Mouse (Mus musculus) liver, adult (tissue): ENCODE results near the gene Tex2.
A peak's percentile ranks its signal among the peaks of the same experiment; 100 is the strongest.

Experiments used
- GATA4 ChIP-seq: IDR thresholded peaks from 2 replicates; pipeline ENCODE4 v1.6.1; 2014; ENCODE audit warnings: mild to moderate bottlenecking, low read length; ENCODE audit not compliant: insufficient replicate concordance

Gene Tex2

DNA sequence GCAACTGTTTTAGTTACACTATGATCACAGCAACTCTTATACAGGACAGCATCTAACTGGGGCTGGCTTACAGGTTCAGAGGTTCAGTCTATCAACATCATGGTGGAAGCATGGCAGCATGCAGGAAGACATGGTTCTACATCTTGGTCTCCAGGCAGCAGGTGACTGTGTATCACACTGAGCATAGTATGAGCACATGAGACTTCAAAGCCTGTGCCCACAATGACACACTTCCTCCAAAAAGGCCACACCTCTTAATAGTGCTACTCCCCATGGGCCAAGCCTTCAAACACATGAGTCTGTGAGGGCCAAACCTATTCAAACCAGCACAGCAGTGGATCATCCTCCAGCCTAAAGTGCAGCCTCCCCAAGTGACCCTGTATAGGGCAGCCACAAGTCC lies 70.8 kb downstream of the Tex2 start:
- no peak for TF ChIP-seq GATA4

DNA sequence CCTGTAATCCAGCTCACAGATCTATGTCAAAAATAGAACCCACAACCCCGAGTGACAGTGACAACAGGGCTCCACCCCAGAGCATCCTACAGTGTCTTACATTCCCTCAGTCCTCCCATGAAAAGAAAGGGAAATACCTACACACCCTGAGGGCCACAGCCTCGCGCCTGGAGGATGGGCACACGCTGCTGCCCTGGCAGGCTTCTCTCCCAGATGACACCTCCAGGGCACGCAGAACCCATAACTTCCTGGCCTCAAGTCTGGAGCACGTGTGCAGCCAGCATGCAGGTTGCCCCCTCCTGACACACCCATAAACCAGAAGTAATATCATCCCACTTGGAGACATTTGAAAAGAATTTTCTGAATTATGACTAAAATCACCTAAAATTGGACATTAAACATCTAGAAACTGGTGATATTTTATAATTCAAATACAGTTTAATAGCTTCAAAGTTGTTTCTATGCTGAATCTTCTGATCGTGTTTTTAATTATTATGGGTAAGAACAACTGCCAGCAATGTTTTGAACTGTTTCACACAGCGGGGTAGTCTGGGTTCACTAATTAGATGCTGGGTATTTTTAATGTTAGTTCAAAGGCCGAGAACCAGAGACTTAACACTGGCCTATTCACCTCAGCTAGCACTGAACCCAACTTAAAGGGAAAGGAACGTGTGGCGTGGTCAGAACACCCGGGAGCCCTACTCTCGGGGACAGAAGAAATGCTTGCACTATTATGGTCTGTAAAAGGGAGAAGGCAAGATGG lies 72.5 kb downstream of the Tex2 start:
- no peak for TF ChIP-seq GATA4

DNA sequence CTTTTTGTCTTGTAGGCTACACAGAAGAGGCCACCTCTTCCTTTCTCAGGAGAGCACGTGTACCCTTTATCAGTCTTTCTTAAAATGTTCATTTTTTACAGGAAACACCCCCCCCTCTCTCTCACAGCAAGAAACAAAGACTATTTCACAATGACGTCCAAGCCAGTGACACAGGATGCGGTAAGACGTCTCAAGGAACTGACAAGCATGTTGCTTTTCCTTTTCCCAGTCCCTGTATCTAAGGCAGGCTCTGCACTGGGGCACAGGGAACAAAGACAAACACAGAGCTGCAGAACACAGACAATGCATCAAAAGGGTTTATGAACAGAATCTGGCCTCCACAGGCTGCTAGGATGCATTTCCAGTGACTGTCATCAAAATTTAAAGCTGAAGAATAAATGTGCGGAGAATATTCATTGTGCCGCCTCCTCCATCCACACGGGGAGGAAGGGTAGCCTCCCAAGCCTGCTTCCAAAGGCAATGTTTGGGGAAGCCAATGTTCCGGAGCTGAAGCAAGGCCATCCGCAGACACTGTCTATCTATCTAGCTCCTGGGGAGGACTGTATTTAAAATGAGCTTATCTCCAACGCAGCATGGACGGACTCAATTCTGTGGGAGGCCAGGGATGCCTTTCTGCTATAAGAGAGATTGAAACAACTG lies 76.8 kb downstream of the Tex2 start:
- TF ChIP-seq GATA4 = peak; percentile 61; the same call in 1 of the 2 replicates

DNA sequence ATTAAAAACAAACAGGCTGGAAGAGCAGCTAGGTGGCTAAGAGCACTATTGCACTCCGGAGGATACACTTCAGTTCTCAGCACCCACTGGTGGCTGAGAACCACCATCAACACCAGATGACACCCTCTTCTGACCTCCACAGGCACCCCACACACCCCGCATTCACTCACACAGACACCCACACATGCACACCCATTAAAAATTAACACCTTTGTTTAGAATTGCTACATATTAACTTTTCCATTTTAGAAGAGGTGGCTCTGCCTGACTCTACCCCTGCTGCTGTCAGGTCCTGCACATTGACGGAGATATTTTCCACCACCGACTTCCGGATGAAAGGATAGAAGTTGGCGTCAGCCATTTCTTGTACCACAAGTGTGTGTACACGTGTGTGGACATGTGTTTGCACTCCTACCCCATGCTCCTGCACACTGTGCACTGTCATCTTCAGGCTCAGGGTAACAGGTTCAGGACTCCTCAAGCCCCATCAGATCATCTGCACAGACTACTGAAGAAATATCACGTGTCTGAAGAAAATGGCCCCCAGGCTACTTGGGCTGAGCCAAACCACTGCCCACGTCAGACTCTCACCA lies 77.5 kb downstream of the Tex2 start:
- no peak for TF ChIP-seq GATA4

- TF ChIP-seq GATA4 = no peak
Measured at GRCm38 (mm10) chr11:106532248-106532790, 80.9 kb downstream of the Tex2 start.

GRCm38 (mm10) chr11:106529786-106530185 lies 83.4 kb downstream of the Tex2 start:
- no peak for TF ChIP-seq GATA4

DNA sequence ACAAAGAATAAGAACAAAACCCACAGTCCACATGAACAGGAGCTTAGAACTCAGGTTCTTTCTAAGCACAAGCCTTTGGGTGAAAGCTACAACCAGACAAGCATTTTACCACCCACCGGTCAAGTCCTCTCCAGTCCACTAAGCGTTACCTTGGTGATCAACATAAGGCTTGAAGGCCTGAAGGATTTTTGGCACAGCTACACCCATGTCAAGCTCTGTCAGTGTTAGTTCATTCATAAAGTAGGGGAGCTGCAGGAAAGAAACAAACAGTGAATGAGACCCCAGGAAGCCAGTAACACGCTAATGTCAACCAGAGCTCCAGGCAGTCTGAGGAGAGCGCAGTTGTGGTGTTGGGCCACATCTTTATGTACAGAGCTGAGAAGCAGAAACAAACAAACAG lies 84.1 kb downstream of the Tex2 start:
- no peak for TF ChIP-seq GATA4

DNA sequence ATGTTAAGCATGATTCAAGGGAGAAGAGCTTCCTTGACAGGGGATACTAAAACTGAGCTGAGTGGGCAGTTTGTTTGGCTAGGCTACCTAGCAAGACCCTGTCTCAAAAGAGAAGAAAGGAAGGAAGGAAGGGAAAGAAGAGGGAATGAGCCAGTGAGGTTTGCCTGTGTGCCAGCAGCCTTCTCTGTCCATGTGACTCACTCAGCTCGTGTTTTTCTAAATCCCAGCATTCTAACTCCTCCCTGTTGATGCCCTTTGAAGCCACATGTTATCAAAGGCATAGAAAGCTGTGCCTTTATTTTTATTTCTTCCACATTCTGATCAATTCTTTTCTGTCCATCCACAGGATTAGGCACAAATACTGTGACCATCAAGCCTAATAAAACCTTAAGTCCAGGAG lies 85.3 kb downstream of the Tex2 start:
- TF ChIP-seq GATA4 = no peak

DNA sequence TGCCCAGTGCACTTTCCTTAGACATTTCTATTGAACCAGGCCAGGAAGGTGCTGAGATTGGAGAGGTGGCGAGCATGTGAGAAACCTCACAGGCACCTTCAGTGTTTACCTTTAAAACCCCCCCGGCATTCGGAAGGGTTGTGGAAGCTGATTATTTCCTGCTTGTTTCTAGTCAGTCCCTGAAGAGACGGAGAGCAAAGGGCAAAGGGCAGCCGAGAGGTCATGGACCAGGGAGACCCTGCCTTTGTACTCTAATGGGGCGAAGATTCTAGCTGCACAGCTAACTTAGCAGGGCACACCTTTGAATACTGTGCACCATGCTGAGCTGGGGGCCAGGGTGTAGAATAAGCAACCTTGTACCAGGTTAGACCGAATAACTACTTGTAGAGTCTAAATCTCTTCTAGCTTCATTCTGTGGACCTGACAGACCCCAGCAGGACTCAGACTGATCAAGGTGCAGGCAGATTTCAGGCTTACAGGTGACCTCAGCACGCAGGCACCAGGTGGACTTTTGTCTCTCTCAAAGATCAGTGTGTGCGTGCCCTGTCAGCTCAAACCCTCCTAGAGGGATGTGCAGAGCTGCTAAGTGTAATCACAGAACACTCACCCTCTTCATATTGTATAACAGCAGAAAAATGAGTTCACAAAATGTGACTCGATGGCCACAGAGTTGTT lies 85.9 kb downstream of the Tex2 start:
- no peak for TF ChIP-seq GATA4

DNA sequence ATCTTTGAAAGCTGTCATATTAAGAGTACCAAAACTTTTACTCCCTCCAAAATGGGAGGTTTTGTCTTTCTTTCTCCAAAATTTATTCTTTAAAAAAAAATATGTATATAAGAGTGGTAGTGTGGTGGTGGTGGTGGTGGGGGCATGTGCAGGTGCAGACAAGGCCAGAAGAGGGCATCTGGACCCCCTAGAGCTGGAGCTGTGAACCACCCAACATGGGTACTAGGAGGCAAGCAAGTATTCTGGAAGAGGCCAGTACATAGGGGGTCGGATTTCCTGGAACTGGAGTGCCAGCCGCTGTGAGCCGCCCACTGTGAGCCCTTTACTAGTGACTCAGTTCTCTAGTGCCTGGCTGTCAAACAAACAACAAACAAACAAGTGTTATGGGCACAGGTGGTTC lies 90.7 kb downstream of the Tex2 start:
- no peak for TF ChIP-seq GATA4

GRCm38 (mm10) chr11:106521612-106522011 lies 91.6 kb downstream of the Tex2 start:
- peak; percentile 21; the same call in 1 of the 2 replicates for TF ChIP-seq GATA4

DNA sequence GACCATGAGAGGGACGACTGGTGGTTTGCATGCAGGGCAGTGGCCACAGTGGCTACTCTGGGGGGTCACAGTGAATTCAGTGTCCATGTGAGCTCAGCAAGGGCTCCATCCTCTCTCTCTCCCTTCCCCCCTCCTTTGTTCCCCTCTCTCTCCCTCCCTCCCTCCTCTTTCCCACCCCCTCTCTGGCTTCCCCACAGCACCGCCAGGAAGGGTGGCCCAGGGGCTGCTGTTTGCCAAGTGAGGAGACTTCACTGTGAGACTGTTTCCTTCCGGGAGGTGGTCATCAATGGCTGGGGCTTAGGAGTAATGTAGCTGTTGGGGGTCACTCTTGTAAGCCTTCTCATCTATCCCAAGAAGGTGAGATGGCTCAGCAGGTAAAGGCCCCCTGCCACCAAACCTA lies 92.8 kb downstream of the Tex2 start:
- TF ChIP-seq GATA4 = no peak

- TF ChIP-seq GATA4 = no peak
Measured at GRCm38 (mm10) chr11:106519519-106519918, 93.7 kb downstream of the Tex2 start.

GRCm38 (mm10) chr11:106518391-106518790 lies 94.8 kb downstream of the Tex2 start:
- TF ChIP-seq GATA4 = no peak

DNA sequence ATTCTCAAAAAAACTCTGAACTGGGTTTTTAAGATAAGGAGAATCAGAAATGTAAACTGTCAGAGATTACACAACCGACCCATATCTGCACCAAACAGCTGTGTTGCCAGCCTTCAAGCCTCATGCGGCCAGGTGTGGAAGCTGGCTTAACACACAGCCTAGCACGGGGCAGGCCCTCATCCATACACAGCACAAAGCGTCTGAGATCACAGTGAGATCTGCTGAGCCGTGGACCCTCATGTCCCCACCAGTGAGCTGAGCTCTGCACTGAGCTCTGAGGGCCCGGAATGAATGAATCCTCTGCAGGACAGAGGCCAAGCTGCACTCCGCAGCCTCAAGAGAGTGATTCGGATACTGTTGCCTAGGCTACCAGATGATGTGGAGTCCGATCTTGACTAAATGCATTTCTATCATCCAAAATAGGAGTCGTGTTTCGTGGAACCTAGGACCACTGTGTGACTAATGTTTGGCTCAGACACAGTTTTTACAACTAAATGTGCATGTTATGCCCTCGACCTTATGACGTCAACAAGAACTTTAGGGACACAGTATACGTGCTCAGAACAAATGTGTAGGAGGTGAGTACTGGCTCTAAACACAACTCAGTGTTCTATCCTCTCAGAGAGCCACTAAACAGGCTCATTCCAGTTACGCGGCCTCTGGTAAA lies 98.0 kb downstream of the Tex2 start:
- TF ChIP-seq GATA4 = peak; percentile 42; the same call in 1 of the 2 replicates
